Mouse (Mus musculus) olfactory bulb, adult 2 months (tissue): ENCODE data around the gene Pgap3.

Experiments used
- CTCF ChIP-seq: fragments of 200-500 bp; IDR thresholded peaks from 2 replicates; pipeline ENCODE4 v1.5.1; 2012; ENCODE audit warnings: low read depth, mild to moderate bottlenecking, low read length, moderate library complexity; ENCODE audit not compliant: insufficient read depth
- POLR2A ChIP-seq: fragments of 200-500 bp; IDR thresholded peaks from 2 replicates; pipeline ENCODE4 v1.6.1; 2012; ENCODE audit warnings: mild to moderate bottlenecking, low read depth, low read length, moderate library complexity; ENCODE audit not compliant: insufficient read depth

DNA sequence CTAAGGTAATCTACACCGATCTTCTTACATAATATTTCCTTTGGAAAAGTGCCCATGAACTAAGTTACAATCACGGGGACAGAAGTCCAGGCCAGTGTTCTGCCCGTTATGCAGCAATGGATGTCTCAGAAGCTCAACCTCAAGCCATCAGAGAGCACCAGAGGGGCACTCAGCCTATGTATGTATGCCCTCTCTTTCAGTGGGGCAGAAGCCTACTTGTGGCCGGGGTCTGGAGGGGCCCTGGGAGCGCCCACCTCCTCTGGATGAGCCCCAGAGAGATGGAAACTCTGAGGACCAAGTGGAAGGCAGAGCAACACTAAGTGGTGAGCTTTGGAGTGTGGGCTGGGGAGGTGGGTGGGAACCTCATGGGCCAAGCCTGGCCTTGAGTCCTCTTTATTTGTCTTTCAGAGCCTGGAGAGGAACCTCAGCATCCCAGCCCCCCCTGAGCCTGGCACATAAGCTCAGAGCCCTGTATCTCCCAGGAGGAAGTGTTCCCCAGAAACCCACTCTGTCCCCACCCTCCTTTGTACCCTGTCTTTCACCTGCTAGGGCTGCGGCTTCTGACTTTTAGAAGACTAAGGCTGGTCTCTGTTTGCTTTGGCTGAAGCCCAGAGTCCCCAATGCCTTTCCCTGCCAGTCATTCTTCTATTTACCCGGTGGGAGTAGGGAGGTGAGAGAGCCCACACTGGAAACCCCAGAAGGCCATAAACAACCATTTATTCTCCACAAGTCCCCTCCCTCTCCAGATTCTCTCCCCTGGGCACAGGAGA is 43.5 kb downstream of the Pgap3 start:
- TF ChIP-seq CTCF, result no peak
- no peak for TF ChIP-seq POLR2A
